Mouse (Mus musculus) lung, adult 2 months (tissue): Measurements from ENCODE around the gene Zfp697.
"Not testable (repeated sequence)": the region's sequence is repeated elsewhere in the genome, so short reads cannot be mapped to it uniquely, and the experiment has no call there.

Experiments
- CTCF ChIP-seq: fragments of 200-500 bp; IDR thresholded peaks from 2 replicates; pipeline ENCODE4 v1.5.1; 2011; ENCODE audit warnings: mild to moderate bottlenecking, low read length, control low read depth; ENCODE audit not compliant: insufficient read depth
- POLR2A ChIP-seq: fragments of 200-500 bp; IDR thresholded peaks from 2 replicates; pipeline ENCODE4 v1.6.1; 2011; ENCODE audit warnings: low read depth, mild to moderate bottlenecking, control low read depth, low read length, borderline replicate concordance; ENCODE audit errors: extremely low read depth

DNA sequence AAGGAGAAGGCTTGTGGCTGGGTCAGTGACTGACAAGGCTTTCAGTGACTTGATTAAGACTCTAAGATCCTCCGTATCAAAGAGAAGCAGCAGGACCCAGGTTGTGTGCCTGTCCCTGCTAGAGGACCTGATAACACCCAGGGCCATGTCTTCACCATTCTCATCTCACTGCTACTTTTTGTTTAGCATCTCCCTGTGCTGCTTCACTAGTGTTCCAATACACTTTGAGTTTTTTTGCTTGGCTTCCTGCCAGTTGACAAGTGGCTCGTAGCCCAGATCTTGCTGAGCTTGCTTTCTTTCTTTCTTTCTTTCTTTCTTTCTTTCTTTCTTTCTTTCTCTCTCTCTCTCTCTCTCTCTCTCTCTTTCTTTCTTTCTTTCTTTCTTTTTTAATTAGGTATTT lies 87.1 kb downstream of the Zfp697 start:
- TF ChIP-seq POLR2A, CTCF: not testable (repeated sequence)
